Mouse (Mus musculus) cerebellum, adult 11 months (tissue): ENCODE measurements at regions not wholly inside any gene's neighbourhood (a gene's known extent, or its start where the extent isn't known, plus 50 kb on each side); places are given as distances from the start of the nearest gene placed in this dataset.

Source experiments
- DNase-seq: peaks from one replicate; pipeline ENCODE4 v3.0.0; 2022

- no peak for DNase-seq
These were observed 97.5 kb upstream of the Dlx2 start for GRCm38 (mm10) chr2:71644038-71644470.

- no peak for DNase-seq
These were observed 97.4 kb upstream of the Itga6 start for GRCm38 (mm10) chr2:71647914-71648497.

DNA sequence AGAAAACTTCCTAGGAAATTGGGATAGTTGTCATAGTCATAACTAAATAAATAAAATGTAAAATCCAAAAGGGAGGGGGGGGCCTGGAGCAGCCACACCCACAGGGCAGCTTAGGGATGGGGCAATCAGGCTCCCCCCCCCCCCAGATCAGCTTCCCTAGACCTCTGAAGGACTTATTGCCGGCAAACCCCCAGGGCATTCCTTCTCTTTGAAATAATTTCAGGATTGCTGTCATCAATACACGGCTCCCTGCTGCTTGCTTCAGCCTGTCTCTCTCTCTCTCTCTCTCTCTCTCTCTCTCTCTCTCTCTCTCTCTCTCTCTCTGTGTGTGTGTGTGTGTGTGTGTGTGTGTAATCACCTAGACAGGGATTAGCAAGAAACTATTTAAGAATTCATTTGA is 93.8 kb upstream of the Itga6 start:
- DNase-seq = no peak

- no peak for DNase-seq
These were observed 93.1 kb upstream of the Itga6 start for GRCm38 (mm10) chr2:71652261-71652801.

GRCm38 (mm10) chr2:71654817-71655503 is 90.5 kb upstream of the Itga6 start:
- DNase-seq = no peak

DNA sequence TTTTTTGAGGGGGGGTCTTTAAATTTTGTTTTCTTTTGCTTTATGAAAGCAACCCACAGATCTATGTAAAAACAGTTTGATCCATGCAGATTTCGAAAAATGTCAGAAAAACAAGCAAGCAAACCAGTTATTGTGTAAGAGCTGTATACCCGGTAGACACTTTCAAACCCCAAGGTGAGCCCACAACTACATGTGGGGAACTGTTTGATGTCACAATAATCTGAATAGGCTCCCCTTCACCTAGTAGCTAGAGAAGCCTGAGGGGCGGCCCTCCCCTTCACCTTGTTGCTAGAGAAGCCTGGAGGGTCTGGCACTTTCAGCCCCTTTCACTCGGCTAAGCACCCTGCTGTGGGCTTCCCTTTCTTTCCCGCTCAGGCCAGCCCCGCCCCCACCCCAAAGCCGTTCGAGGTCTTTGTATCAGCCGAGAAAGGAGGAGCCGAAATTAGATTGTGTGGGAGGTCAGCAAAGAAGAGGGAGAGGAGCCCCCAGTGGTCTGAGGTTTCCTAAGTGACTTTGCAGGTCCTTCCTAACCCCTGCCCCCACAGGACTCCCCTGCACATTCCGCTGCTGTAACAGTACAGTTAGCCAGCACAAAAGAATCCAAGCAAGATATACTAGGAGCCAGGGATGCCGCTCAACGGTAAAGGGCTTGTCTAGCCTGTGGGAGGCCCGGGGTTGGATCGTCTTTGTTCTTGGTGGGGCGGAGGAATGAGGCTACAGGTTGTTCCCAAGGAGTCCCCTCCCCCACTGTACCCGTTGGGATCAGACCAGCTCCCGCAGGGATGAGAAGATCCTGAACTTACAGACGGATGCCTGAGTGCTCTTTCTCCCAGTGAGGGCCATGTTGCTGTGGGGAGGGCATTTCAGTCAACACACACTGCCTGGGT is 89.7 kb upstream of the Itga6 start:
- DNase-seq = no peak

DNA sequence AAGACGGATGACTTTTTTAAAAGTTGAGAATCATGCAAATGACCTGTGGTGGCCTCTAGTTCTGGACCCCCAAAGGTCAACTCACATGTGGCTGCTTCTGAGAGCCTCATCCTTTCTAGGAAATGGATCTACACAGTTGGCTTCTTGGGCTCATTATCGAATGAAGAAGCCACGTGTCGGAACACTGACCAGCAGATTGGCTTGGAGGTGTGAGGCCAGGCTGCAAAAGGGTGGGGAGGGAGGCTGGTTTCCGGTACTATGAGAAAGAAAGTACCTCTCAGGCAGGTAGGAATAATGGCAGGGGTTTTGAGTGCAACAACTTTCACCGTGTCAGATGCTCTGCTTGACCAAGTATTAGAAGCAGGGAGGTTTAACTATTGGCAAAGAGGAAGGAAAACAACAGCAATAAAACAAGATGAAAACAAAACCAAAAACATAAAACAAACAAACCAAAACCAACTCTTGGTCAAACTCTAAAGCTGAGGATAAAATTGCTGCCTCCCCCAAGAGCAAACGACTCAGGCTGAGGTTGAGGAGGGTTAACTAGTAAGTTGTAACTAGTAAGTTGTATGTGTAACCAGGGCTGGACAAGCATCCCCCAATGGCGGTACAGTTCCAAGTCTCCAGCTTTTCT is 88.7 kb upstream of the Itga6 start:
- DNase-seq = no peak

- DNase-seq = no peak
These were observed 84.0 kb upstream of the Itga6 start for GRCm38 (mm10) chr2:71661438-71661837.

- DNase-seq = no peak
These were observed 83.4 kb upstream of the Itga6 start for GRCm38 (mm10) chr2:71661986-71662385.

GRCm38 (mm10) chr2:71663453-71663852 is 82.0 kb upstream of the Itga6 start:
- no peak for DNase-seq

DNA sequence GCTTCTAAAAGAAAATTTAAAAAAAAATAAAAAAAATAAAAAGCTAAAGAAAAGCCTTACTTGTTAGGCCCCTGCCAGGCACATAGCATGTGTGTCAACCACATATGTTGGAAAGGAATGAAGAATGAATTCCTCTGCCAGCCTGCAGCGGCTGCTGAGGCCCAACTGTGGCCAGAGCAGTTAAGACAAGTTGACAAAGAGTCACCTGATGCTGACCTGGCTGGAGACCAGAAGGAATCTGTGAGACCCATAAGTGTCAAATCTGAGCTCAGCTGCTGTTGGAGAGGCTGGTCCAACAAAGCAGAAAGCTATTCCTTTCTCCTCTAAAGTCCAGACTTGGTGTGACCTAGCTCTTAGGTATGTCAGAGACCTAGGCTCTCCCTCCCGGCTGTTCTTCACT is 78.5 kb upstream of the Itga6 start:
- no peak for DNase-seq

- DNase-seq = no peak
These were observed 77.7 kb upstream of the Itga6 start for GRCm38 (mm10) chr2:71667746-71668145.

DNA sequence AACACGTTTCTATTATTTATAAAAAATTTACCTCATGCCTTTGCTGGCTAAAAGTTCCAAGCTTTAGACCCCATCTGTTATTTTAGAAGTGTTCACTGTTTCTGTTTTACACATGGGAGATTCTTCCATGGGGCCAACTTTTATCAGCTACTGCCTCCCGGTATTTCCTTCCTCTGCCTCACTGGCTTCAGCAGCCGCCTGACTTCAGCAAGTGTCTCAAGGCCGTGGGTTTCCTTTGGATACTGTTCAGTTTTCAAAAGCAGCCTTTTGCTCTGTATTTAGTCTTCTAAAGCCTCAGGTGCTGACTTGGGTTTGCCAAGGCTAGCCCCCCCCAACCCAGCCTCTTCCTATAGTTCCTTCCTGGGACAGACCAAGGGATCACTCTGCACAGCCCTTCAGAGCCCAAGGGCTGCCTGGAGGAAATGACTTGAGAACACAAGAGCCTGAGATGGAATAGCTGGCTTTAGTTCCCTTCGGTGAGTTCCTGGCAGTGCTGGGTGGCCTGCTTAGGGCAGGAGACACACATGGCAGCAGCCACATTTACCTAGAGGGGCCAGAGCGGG is 75.1 kb upstream of the Itga6 start:
- DNase-seq = no peak

DNA sequence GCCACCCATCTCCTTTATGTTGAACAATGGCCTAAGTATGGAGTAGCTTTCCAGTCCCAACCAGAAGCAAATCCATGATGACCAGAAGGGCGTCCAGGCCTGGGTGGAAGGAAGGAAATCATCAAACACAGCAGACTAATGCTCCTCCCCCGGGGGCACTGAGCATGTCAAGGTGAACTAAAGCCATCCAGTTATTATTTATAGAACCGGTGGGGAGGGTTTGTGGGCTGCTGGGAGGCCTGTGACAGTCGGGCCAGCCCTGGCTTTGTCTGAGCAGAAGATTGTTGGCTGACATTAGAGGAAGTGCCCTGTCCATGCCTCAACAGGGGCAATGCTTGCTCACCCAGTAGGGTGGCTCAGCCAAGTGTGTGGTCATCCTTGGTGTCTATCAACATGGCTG is 74.5 kb upstream of the Itga6 start:
- no peak for DNase-seq

DNA sequence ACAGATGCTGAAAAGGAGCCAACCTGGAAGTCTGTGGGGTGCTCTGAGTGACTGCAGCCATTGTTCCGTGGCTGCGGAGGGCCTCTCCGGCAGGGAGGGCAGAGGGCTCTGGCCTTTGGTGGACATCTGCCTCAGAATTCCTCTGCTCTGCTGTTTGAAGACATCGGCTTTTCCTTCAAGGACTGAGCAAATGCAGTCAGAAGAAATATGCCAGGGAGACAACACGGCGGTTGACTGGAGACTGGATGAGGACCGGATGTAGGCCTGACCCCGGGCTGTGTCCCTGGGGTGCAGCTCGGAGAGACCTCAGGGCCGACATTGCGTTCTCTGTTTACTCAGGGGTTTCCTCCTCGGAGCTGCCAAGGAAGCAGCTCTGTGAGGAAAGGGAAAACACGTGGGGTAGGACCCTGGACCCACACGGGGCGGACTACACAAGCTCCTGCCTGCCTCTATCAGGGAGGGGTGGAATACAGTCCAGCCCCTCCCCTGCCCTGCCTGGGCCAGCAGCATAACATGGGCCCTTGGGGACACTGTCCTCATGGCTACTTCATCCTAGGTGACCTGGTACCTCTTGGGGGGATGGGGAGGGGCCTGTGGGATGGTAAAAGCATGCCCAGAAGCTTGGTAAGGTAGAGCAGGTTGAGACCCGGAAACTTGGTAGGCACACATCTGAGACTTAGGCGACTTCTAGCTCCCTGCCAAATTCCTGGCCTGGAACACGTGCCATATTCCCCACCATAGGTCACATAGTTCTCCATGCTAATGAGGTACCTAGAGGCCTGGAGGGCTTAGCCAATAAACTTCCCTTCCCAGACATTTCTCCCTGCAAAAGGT is 72.1 kb upstream of the Itga6 start:
- no peak for DNase-seq

DNA sequence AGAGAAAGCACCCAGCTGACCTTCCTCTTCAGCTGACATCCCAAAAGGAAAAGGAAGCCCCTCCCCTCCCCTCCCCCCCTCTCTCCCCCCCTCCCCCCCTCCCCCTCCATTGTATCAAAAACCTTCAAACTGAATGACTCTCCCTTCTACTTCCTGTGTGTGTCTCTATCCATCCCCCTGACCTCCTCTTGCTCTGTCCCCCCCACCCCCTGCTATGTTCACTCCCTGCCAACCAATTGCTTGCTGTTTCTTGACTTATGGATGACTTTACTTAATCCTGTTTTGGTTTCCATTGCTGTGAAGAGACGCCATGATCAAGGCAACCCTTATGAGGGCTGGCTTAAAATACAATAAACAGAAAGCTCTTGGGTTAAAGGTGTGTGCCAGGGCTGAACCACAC is 64.7 kb upstream of the Itga6 start:
- DNase-seq = no peak

- DNase-seq = no peak
These were observed 64.3 kb upstream of the Itga6 start for GRCm38 (mm10) chr2:71681148-71681547.

DNA sequence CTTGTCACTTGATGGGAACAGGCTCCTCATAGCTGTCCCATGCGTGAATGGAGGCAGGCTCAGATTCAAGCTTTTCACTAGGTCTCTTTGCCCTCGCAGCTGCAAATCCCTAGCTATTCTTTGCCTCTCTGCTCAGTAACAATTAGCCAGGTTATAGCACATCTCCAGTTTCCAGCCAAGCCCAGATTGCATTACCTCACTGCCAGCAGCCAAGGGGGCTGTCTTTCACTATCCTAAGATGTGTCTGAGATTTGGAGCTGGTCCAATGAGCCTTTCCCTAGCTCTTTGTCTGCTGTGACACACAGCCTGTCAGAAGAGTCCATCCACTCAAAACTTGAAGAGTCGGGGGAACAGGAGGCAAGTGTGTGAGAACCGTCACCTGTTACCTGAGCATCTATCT is 62.0 kb upstream of the Itga6 start:
- no peak for DNase-seq

DNA sequence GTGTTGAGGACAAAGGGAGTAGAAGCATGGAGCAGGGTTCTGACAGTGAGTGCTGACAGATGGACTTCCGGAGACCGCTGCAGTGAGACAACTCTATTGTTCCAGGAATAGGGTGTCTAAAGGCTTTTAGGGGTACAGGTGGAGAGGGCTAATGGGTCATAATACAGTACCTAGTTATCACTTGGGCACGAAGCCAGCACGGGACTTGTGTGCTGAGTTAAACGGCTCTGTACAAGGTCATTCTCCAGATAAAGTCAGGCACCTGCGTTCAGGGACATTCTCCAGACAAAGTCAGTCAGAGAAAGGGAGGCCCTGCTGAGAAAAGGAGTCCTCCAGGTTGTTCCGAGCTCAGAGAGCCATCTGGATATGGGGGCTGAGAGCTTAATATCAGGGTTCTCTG is 60.2 kb upstream of the Itga6 start:
- DNase-seq = no peak

GRCm38 (mm10) chr2:71689041-71689440 is 56.4 kb upstream of the Itga6 start:
- DNase-seq = no peak

GRCm38 (mm10) chr2:71690277-71691161 is 54.9 kb upstream of the Itga6 start:
- no peak for DNase-seq
